ENCODE assay signal across 8 mouse cellular contexts in genomic region chr11:103028176-103028891, GRCm38 (mm10). TPM values are rescaled to one million over a fixed set of nuclear protein-coding genes. Genes with fewer than 3 reads are reported as not detected.
A peak's percentile ranks its signal among the peaks of the same experiment; 100 is the strongest.
DNase-seq lines count a peak whose midpoint lies in the region; ATAC-seq lines count a peak whose summit lies in the region.

Nmt1 (plus strand) TSS chr11:103028190.
Dcakd (minus strand) TSS chr11:103028333.

- no peaks in the 10 kb centered on the region for H3K9me3 ChIP-seq in intestine, embryonic 14.5 days (ENCODE audit: control insufficient read depth, low read length)

- H3K27me3 ChIP-seq in intestine, embryonic 14.5 days (replicated peaks; ENCODE audit: control insufficient read depth, insufficient read depth, low read length): no peaks in the 10 kb centered on the region

- H3K4me2 ChIP-seq in intestine, embryonic 14.5 days (ENCODE audit: low read length): peak within 1 kb of the TSS; percentile 84

- DNase-seq in adrenal gland, adult 18-20 months (ENCODE audit: low spot score in 2 of 2): peak; percentile 81 to 84
- DNase-seq in embryo, embryonic 11 days: peak; percentile 97
- peak; percentile 94 for DNase-seq in gastrocnemius, postnatal 25 days
- peak; percentile 98 for DNase-seq in intestine, embryonic 14.5 days (ENCODE audit: low spot score)
- peak; percentile 94 to 99 for DNase-seq in left cerebral cortex, postnatal 14 days (ENCODE audit: low spot score in 2 of 2)
- peak; percentile 95 for DNase-seq in mesoderm, embryonic 11.5 days (ENCODE audit: low read depth, low spot score)
- DNase-seq in right cerebral cortex, postnatal 36 days (ENCODE audit: low spot score in 2 of 2): peak; percentile 94 to 97
- DNase-seq in yolk sac, embryonic 10.5 days (ENCODE audit: low spot score): peak; percentile 98

- H3K27ac ChIP-seq in intestine, embryonic 14.5 days (ENCODE audit: low read depth): peak within 1 kb of the TSS; percentile 62; the same call in 1 of the 2 replicates

- H3K9ac ChIP-seq in intestine, embryonic 14.5 days (ENCODE audit: low read length): peak within 1 kb of the TSS; percentile 48

- peaks cover 22% of the 10 kb centered on the region for H3K4me1 ChIP-seq in intestine, embryonic 14.5 days (replicated peaks; ENCODE audit: control insufficient read depth, insufficient read depth, low read length)

- peak; percentile 98 for ATAC-seq in intestine, embryonic 14.5 days (replicated peaks; ENCODE audit: low FRiP score, low TSS enrichment, low read depth)

- peaks cover 16% of the 10 kb centered on the region; the same call in 1 of the 2 replicates for H3K36me3 ChIP-seq in intestine, embryonic 14.5 days (ENCODE audit: control insufficient read depth, insufficient read depth, low read length)

- WGBS in intestine, embryonic 14.5 days: under 1% methylated on average over 36 of the region's 36 CpGs

- intact Hi-C loops in left cerebral cortex, postnatal 14 days (cut with DNase I): no loop called here

- peak within 1 kb of the TSS; percentile 64 for H3K4me3 ChIP-seq in intestine, embryonic 14.5 days (ENCODE audit: low read depth, low read length)

RNA-seq across cellular contexts. Expression of gene Nmt1, which starts in this region (rescaled TPM):
- total RNA-seq in adrenal gland, adult 18-20 months (2021): 100 to 1,000 TPM in 1 of 2 experiments, 10 to 100 TPM in 1; 97.0 to 100 TPM
- total RNA-seq in gastrocnemius, postnatal 25 days (2021): 10 to 100 TPM; 35.6 to 36.7 TPM
- 69.3 and 69.7 TPM in 2 replicates for polyA plus RNA-seq in intestine, embryonic 14.5 days (2014; fragmentation: Nextera tagmentation; extraction: Ambion mirVana)
- 100 to 1,000 TPM; 105 to 107 TPM for total RNA-seq in left cerebral cortex, postnatal 14 days (2021)

RNA-seq across cellular contexts. Expression of gene Dcakd, which starts in this region (rescaled TPM):
- total RNA-seq in adrenal gland, adult 18-20 months (2021): 10 to 100 TPM; 44.7 to 54.1 TPM
- 10 to 100 TPM; 22.0 to 28.2 TPM for total RNA-seq in gastrocnemius, postnatal 25 days (2021)
- polyA plus RNA-seq in intestine, embryonic 14.5 days (2014; fragmentation: Nextera tagmentation; extraction: Ambion mirVana): 164 and 183 TPM in 2 replicates
- total RNA-seq in left cerebral cortex, postnatal 14 days (2021): 10 to 100 TPM; 90.2 to 93.2 TPM

Comparison
In these comparisons a context has a peak if more than half of its experiments do, and no peak if none do; other contexts are left out.
1. Peak in every context shown above with its lines: DNase-seq, ATAC-seq, H3K4me3 ChIP-seq and H3K27ac ChIP-seq.